Mouse (Mus musculus) erythroblast, adult 5-6 weeks (primary cell): ENCODE results near the gene Wsb2. TPM values are rescaled to one million over a fixed set of nuclear protein-coding genes. Genes with fewer than 3 reads are reported as not detected.

ENCODE experiments used
- total RNA-seq, 2 experiments: library from RNA; stranded (forward) in 1 of 2; stranded (reverse) in 1 of 2; fragments of 150-400 nt in 1 of 2; fragments of 200-764, 138-1000 nt in 1 of 2; gene quantifications; 2 replicates each; pipeline versions ENCODE4 v1.2.3 to v1.2.4; 2015 to 2017; ENCODE audit warnings: low replicate concordance in 2 of 2

Gene Wsb2
- total RNA-seq, 2 experiments from 2014 or later = 4.2 to 5.6 TPM

Other genes starting within 250 kb of the Wsb2 start
- 20.7 and 25.0 TPM in 2 replicates for gene Suds3, start 241.2 kb upstream of the Wsb2 start, total RNA-seq (2015; ENCODE audit: low replicate concordance)
- gene Suds3, start 241.2 kb upstream of the Wsb2 start, total RNA-seq (2017; ENCODE audit: low replicate concordance) = 73.7 and 98.8 TPM in 2 replicates
- 28.4 and 30.1 TPM in 2 replicates for gene Taok3, start 237.2 kb upstream of the Wsb2 start, total RNA-seq (2015; ENCODE audit: low replicate concordance)
- 32.5 and 43.4 TPM in 2 replicates for gene Taok3, start 237.2 kb upstream of the Wsb2 start, total RNA-seq (2017; ENCODE audit: low replicate concordance)
- gene Pebp1, start 69.7 kb upstream of the Wsb2 start, total RNA-seq (2015; ENCODE audit: low replicate concordance) = 43.4 and 51.4 TPM in 2 replicates
- 11.4 and 17.4 TPM in 2 replicates for gene Pebp1, start 69.7 kb upstream of the Wsb2 start, total RNA-seq (2017; ENCODE audit: low replicate concordance)
- gene Vsig10, start 38.2 kb upstream of the Wsb2 start, total RNA-seq (2015; ENCODE audit: low replicate concordance) = 0.84 TPM in 1 of 2 replicates, not detected in the other
- gene Vsig10, start 38.2 kb upstream of the Wsb2 start, total RNA-seq (2017; ENCODE audit: low replicate concordance) = 0.70 and 2.7 TPM in 2 replicates
- 10.7 and 21.7 TPM in 2 replicates for gene Rfc5, start 31.7 kb downstream of the Wsb2 start, total RNA-seq (2015; ENCODE audit: low replicate concordance)
- 12.1 and 15.8 TPM in 2 replicates for gene Rfc5, start 31.7 kb downstream of the Wsb2 start, total RNA-seq (2017; ENCODE audit: low replicate concordance)
- 0.21 TPM in 1 of 2 replicates, not detected in the other for gene Ksr2, start 56.7 kb downstream of the Wsb2 start, total RNA-seq (2015; ENCODE audit: low replicate concordance)
- under 0.01 TPM in 1 of 2 replicates, not detected in the other for gene Ksr2, start 56.7 kb downstream of the Wsb2 start, total RNA-seq (2017; ENCODE audit: low replicate concordance)